Mouse (Mus musculus): ENCODE results near the gene Rras2. TPM values are rescaled to one million over a fixed set of nuclear protein-coding genes. Genes with fewer than 3 reads are reported as not detected.

Gene Rras2
- total RNA-seq, 1 experiment: 44.0 TPM

- Histone ChIP-seq H3K9ac (ENCODE audit: insufficient read depth, low read depth, low read length, poor library complexity, severe bottlenecking) (no peak overlapping the region), H3K4me3 (ENCODE audit: insufficient read depth in 1 of 2, low read depth in 1 of 2, low read length in 2 of 2, poor library complexity in 1 of 2, severe bottlenecking in 1 of 2) (no peak overlapping the region), H3K36me3 (ENCODE audit: control insufficient read depth, insufficient read depth, low read length, poor library complexity, severe bottlenecking) (no peaks in the 10 kb centered on the region), H3K9me3 (ENCODE audit: control insufficient read depth, insufficient read depth, low read depth, low read length) (no peaks in the 10 kb centered on the region), H3K27ac (ENCODE audit: insufficient read depth, low read depth, low read length, poor library complexity, severe bottlenecking) (no peak overlapping the region), H3K4me1 (ENCODE audit: control insufficient read depth in 2 of 2, insufficient read depth in 2 of 2, low read length in 2 of 2, poor library complexity in 1 of 2) (peaks cover 7 to 21% of the 10 kb centered on the region in 2 experiments; a peak in 3 of 4 replicates)
- no peak for TF ChIP-seq HCFC1 (IDR thresholded peaks at IDR 0.05; ENCODE audit: borderline replicate concordance, insufficient read depth, low read length)
- TF ChIP-seq CHD2 (IDR thresholded peaks at IDR 0.05; ENCODE audit: low read depth, low read length): no peak
- TF ChIP-seq MAFK (IDR thresholded peaks at IDR 0.05; ENCODE audit: insufficient read depth, low read depth, low read length): no peak
- no peak for TF ChIP-seq ZNF384 (IDR thresholded peaks at IDR 0.05; ENCODE audit: low read depth, low read length)
- no peak for TF ChIP-seq ZC3H11A (IDR thresholded peaks at IDR 0.05; ENCODE audit: borderline replicate concordance, low read depth, low read length)
- in situ Hi-C loops (cut with MboI; ENCODE audit: low sequenced_read_pairs in 2 of 2, unreplicated experiment in 2 of 2): no loop called here
- no peak for DNase-seq (ENCODE audit: low read depth, low spot score)
These were observed 34.5 kb downstream of the Rras2 start for GRCm38 (mm10) chr7:114083088-114083487.

DNA sequence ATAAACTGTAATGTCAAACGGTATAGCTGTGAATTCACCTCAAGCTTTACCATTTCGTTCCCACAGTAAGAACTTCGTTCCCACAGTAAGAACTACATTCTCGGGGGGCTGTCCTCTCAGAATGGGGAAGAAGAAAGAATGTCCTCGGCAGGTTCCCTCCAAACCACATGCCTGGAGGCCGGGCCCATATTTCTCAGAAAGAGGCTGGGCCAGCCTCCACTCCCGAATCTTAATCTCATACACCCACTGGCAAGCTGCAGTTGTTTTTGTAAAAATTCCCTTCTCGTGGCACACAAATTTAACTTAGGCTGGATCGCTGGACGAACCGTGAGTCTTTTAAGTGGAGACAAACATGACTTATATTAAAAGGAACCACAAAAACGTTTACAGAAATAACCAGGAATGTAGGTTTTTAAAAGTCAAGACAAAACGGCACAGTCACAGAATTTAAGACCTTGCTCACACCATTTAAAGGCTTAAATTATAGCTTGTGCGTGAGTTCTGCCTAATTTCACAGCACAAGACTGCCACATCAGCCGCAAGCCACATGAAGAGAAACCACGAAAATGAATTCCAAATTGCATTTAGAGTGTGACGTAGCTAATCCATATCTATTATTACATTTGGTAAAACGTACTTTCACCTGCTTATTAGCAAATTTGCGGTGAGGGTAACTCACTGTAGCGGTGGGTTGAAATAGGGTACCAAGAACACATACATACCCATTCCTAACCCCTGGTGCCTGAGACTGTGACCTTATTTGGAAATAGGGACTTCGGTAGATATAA lies 35.8 kb downstream of the Rras2 start:
- no peak overlapping the region for H3K9ac ChIP-seq (ENCODE audit: insufficient read depth, low read depth, low read length, poor library complexity, severe bottlenecking)
- H3K4me3 ChIP-seq (ENCODE audit: insufficient read depth in 1 of 2, low read depth in 1 of 2, low read length in 2 of 2, poor library complexity in 1 of 2, severe bottlenecking in 1 of 2): no peak overlapping the region
- DNase-seq (ENCODE audit: low read depth, low spot score): no peak
- in situ Hi-C loops (cut with MboI; ENCODE audit: low sequenced_read_pairs in 2 of 2, unreplicated experiment in 2 of 2): no loop called here
- H3K4me1 ChIP-seq (ENCODE audit: control insufficient read depth in 2 of 2, insufficient read depth in 2 of 2, low read length in 2 of 2, poor library complexity in 1 of 2): peaks cover 7 to 18% of the 10 kb centered on the region in 2 experiments; a peak in 3 of 4 replicates
- H3K27ac ChIP-seq (ENCODE audit: insufficient read depth, low read depth, low read length, poor library complexity, severe bottlenecking): no peak overlapping the region
- TF ChIP-seq ZC3H11A (IDR thresholded peaks at IDR 0.05; ENCODE audit: borderline replicate concordance, low read depth, low read length): no peak
- no peak for TF ChIP-seq ZNF384 (IDR thresholded peaks at IDR 0.05; ENCODE audit: low read depth, low read length)
- TF ChIP-seq HCFC1 (IDR thresholded peaks at IDR 0.05; ENCODE audit: borderline replicate concordance, insufficient read depth, low read length): no peak
- H3K36me3 ChIP-seq (ENCODE audit: control insufficient read depth, insufficient read depth, low read length, poor library complexity, severe bottlenecking): no peaks in the 10 kb centered on the region
- no peaks in the 10 kb centered on the region for H3K9me3 ChIP-seq (ENCODE audit: control insufficient read depth, insufficient read depth, low read depth, low read length)

DNA sequence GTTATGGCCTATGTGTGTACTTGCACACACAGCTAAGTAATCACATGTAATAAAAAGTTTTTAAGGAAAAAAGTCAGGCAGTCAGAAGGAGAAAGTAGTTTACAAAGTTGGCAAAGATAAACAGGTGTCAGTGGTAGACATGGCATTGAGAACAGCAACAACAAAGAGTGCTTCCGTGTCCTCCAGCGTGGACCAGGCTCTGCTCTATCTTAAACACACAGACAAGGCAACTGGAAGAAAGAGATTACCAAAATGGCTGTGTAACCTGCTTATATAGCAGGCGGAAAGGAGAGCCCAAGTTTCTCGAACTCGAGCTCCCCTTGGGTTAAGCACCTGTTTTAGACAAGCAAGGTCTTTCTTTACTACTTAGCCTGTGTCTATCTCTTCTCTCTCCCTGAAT lies 37.3 kb downstream of the Rras2 start:
- Histone ChIP-seq H3K27ac (ENCODE audit: insufficient read depth, low read depth, low read length, poor library complexity, severe bottlenecking) (no peak overlapping the region), H3K9me3 (ENCODE audit: control insufficient read depth, insufficient read depth, low read depth, low read length) (no peaks in the 10 kb centered on the region), H3K9ac (ENCODE audit: insufficient read depth, low read depth, low read length, poor library complexity, severe bottlenecking) (no peak overlapping the region), H3K36me3 (ENCODE audit: control insufficient read depth, insufficient read depth, low read length, poor library complexity, severe bottlenecking) (no peaks in the 10 kb centered on the region; the same call in 1 of the 2 replicates), H3K4me1 (ENCODE audit: control insufficient read depth in 2 of 2, insufficient read depth in 2 of 2, low read length in 2 of 2, poor library complexity in 1 of 2) (peaks cover 5 to 15% of the 10 kb centered on the region in 2 experiments; a peak in 3 of 4 replicates), H3K4me3 (ENCODE audit: insufficient read depth in 1 of 2, low read depth in 1 of 2, low read length in 2 of 2, poor library complexity in 1 of 2, severe bottlenecking in 1 of 2) (no peak overlapping the region)
- DNase-seq (ENCODE audit: low read depth, low spot score): no peak
- in situ Hi-C loops (cut with MboI; ENCODE audit: low sequenced_read_pairs in 2 of 2, unreplicated experiment in 2 of 2): no loop called here
- TF ChIP-seq HCFC1 (IDR thresholded peaks at IDR 0.05; ENCODE audit: borderline replicate concordance, insufficient read depth, low read length): no peak
- no peak for TF ChIP-seq ZC3H11A (IDR thresholded peaks at IDR 0.05; ENCODE audit: borderline replicate concordance, low read depth, low read length)
- TF ChIP-seq ZNF384 (IDR thresholded peaks at IDR 0.05; ENCODE audit: low read depth, low read length): no peak
- no peak for TF ChIP-seq CHD2 (IDR thresholded peaks at IDR 0.05; ENCODE audit: low read depth, low read length)
- no peak for TF ChIP-seq MAFK (IDR thresholded peaks at IDR 0.05; ENCODE audit: insufficient read depth, low read depth, low read length)

- H3K4me1 ChIP-seq (ENCODE audit: control insufficient read depth in 2 of 2, insufficient read depth in 2 of 2, low read length in 2 of 2, poor library complexity in 1 of 2): peaks cover 5 to 15% of the 10 kb centered on the region in 2 experiments; a peak in 3 of 4 replicates
- TF ChIP-seq MAFK (IDR thresholded peaks at IDR 0.05; ENCODE audit: insufficient read depth, low read depth, low read length) (no peak), CHD2 (IDR thresholded peaks at IDR 0.05; ENCODE audit: low read depth, low read length) (no peak), ZC3H11A (IDR thresholded peaks at IDR 0.05; ENCODE audit: borderline replicate concordance, low read depth, low read length) (no peak), HCFC1 (IDR thresholded peaks at IDR 0.05; ENCODE audit: borderline replicate concordance, insufficient read depth, low read length) (no peak), ZNF384 (IDR thresholded peaks at IDR 0.05; ENCODE audit: low read depth, low read length) (no peak)
- no peaks in the 10 kb centered on the region; the same call in 1 of the 2 replicates for H3K36me3 ChIP-seq (ENCODE audit: control insufficient read depth, insufficient read depth, low read length, poor library complexity, severe bottlenecking)
- H3K9ac ChIP-seq (ENCODE audit: insufficient read depth, low read depth, low read length, poor library complexity, severe bottlenecking): no peak overlapping the region
- in situ Hi-C loops (cut with MboI; ENCODE audit: low sequenced_read_pairs in 2 of 2, unreplicated experiment in 2 of 2): no loop called here
- H3K27ac ChIP-seq (ENCODE audit: insufficient read depth, low read depth, low read length, poor library complexity, severe bottlenecking): no peak overlapping the region
- no peak for DNase-seq (ENCODE audit: low read depth, low spot score)
- no peak overlapping the region for H3K4me3 ChIP-seq (ENCODE audit: insufficient read depth in 1 of 2, low read depth in 1 of 2, low read length in 2 of 2, poor library complexity in 1 of 2, severe bottlenecking in 1 of 2)
- H3K9me3 ChIP-seq (ENCODE audit: control insufficient read depth, insufficient read depth, low read depth, low read length): no peaks in the 10 kb centered on the region
These were observed 38.2 kb downstream of the Rras2 start for GRCm38 (mm10) chr7:114079343-114079742.
